Mouse (Mus musculus): ENCODE results near the gene Moap1. TPM values are rescaled to one million over a fixed set of nuclear protein-coding genes. Genes with fewer than 3 reads are reported as not detected.

Gene Moap1
- polyA plus RNA-seq, 1 experiment from 2014 or later: 47.0 TPM

DNA sequence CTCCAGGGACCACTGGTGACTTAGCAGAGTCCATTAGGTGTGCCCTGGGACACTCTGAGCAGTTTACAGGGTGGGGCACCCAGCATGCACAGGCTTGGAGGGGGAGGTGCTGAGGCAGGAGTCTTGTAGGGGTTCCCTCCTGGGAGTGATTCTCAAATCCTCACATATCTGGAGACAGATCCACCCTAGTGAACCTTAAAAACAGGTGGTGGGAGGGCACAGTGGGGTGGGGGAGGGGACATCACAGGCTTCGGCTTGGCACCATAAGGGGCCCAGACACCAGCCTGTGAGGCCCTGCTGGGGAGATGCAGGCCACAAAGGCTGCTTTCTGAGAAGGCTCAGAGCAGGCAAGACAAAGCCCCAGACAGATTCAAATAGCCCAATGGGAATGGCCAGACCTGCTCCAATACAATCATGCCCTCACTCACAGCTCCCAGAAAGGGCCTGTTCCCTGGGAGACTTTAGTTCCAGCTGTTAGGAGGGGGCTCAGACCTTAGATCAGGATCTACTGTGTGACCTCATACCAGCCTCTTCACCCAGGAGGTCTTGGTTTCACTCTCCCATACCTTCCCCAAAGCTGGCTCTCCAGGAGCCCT lies 45.3 kb downstream of the Moap1 start:
- ATAC-seq (peak; percentile 67), DNase-seq (ENCODE audit: low spot score) (peak; percentile 60)
- Histone ChIP-seq H3K9ac (ENCODE audit: low read length) (peak overlapping the region; percentile 43), H3K27me3 (replicated peaks; ENCODE audit: control insufficient read depth, insufficient read depth, low read length) (no peaks in the 10 kb centered on the region), H3K4me2 (ENCODE audit: low read length) (0 out of 2 replicates have a peak overlapping the region, but pooled peaks have one; percentile 4), H3K36me3 (ENCODE audit: control insufficient read depth, insufficient read depth, low read length) (no peaks in the 10 kb centered on the region), H3K9me3 (replicated peaks; ENCODE audit: control insufficient read depth, low read length) (no peaks in the 10 kb centered on the region), H3K4me3 (ENCODE audit: low read depth, low read length) (no peak overlapping the region), H3K4me1 (ENCODE audit: control insufficient read depth, insufficient read depth, low read length) (peaks cover 47% of the 10 kb centered on the region), H3K27ac (ENCODE audit: low read depth, low read length) (peak overlapping the region; percentile 78)
- WGBS: 0% methylated on average over 1 of the region's 1 CpGs

DNA sequence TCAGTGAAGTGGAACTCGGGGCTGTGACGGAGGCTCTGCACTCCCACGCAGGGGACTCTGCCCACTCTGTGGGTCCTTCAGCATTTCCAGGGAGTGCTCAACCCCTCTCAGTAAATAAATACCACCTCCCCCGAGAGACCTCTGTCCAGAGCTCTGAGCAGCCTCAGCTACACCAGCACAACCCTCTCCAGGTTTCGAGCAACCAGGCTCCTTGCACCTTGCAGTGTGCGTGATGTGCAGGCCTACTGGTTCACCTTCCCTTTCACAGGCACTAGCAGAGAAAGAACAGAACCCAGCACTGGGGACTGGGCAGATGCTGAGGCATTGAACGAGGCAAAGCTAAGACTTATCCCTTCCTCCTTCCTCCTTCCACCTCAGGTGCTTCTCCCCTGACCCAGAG lies 46.1 kb downstream of the Moap1 start:
- H3K9me3 ChIP-seq (replicated peaks; ENCODE audit: control insufficient read depth, low read length): no peaks in the 10 kb centered on the region
- ATAC-seq (no peak), DNase-seq (ENCODE audit: low spot score) (no peak)
- no peak overlapping the region for H3K4me2 ChIP-seq (ENCODE audit: low read length)
- H3K27ac ChIP-seq (ENCODE audit: low read depth, low read length): peak overlapping the region; percentile 78; the same call in 1 of the 2 replicates
- no peaks in the 10 kb centered on the region for H3K36me3 ChIP-seq (ENCODE audit: control insufficient read depth, insufficient read depth, low read length)
- H3K9ac ChIP-seq (ENCODE audit: low read length): no peak overlapping the region
- H3K27me3 ChIP-seq (replicated peaks; ENCODE audit: control insufficient read depth, insufficient read depth, low read length): no peaks in the 10 kb centered on the region
- WGBS: 79% methylated on average over 7 of the region's 7 CpGs
- H3K4me3 ChIP-seq (ENCODE audit: low read depth, low read length): no peak overlapping the region
- peaks cover 42% of the 10 kb centered on the region for H3K4me1 ChIP-seq (ENCODE audit: control insufficient read depth, insufficient read depth, low read length)

DNA sequence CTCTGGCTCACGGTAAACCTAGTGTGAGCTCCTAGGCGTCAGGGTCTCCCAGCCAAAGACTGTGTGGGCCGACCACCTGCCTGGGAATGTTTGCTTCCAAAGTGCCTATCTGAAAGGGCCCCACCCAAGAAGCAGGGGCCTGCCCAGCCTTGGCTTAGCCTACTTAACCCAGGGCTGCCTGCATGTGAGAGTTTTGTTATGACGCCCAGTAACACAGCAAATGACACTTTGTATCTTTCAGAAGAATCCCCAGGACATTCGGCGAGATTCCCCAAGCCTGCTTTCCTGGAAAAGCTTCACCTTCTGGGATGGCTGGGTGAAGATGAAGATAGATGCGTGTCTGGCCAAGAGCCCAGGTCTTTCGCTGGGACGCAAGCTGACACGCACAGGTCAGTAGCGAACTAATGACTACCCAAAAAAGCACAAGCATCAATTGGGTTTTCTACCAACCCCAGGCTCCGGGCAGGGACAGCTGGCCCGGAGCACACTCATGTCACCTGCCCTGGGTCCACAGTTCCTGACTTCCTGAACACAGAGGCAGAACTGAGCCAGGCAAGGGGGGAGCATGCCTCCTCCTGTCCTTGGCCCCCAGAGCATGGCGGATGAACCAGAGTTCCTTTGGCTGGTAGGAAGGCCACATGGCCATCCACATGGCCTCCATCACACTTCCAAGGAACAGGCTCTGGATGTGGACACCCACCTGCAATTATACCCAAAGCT lies 46.7 kb downstream of the Moap1 start:
- H3K36me3 ChIP-seq (ENCODE audit: control insufficient read depth, insufficient read depth, low read length): no peaks in the 10 kb centered on the region
- H3K27ac ChIP-seq (ENCODE audit: low read depth, low read length): 0 out of 2 replicates have a peak overlapping the region, but pooled peaks have one; percentile 21
- no peak for ATAC-seq
- no peaks in the 10 kb centered on the region for H3K27me3 ChIP-seq (replicated peaks; ENCODE audit: control insufficient read depth, insufficient read depth, low read length)
- H3K9ac ChIP-seq (ENCODE audit: low read length): no peak overlapping the region
- 88% methylated on average over 14 of the region's 14 CpGs for WGBS
- no peaks in the 10 kb centered on the region for H3K9me3 ChIP-seq (replicated peaks; ENCODE audit: control insufficient read depth, low read length)
- H3K4me1 ChIP-seq (ENCODE audit: control insufficient read depth, insufficient read depth, low read length): peaks cover 36% of the 10 kb centered on the region
- no peak for DNase-seq (ENCODE audit: low spot score)
- H3K4me3 ChIP-seq (ENCODE audit: low read depth, low read length): no peak overlapping the region
- no peak overlapping the region for H3K4me2 ChIP-seq (ENCODE audit: low read length)

DNA sequence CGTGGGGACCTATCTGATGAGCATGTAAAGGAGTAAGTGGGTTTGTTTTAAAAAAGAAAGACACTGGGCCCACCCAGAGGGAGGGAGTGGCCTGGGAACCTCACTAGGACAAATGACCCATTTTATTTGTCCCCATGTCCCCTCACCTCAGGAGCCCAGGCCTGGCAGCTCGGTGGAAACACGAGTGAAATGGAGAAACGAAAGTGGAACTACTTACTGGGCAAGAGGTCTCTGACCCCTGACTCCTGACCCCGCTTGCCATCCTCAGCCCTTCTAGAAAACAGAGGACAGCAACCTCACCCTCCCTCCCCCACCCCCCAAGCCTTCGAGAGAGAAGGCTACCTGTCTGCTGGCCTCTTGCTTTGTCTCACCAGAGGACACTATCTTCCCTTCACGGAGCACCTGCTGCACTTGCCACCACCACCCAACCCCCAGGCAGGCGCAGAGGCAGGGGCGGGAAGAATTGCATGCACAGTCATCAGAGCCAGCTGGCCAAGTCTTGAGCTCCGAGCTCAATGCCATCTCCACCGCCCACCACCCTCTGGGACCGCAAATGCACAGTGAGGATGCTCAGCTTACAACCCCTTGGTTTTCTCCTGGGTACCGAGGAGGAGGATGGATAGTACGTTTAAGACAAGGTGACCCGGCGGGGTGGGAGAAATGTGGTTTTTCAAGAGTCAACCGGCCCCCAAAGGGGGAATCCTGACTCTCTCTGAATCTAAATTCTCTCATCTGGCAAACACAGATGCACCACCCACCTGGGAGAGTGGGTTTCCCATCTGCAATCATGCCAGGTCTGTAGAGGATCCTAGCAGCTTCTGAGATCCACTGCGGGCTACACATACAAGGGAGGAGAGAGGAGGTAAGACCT lies 47.9 kb downstream of the Moap1 start:
- 58% methylated on average over 18 of the region's 18 CpGs for WGBS
- Histone ChIP-seq H3K4me2 (ENCODE audit: low read length) (no peak overlapping the region), H3K4me3 (ENCODE audit: low read depth, low read length) (no peak overlapping the region), H3K9ac (ENCODE audit: low read length) (no peak overlapping the region), H3K36me3 (ENCODE audit: control insufficient read depth, insufficient read depth, low read length) (no peaks in the 10 kb centered on the region), H3K27me3 (replicated peaks; ENCODE audit: control insufficient read depth, insufficient read depth, low read length) (no peaks in the 10 kb centered on the region), H3K4me1 (ENCODE audit: control insufficient read depth, insufficient read depth, low read length) (peaks cover 36% of the 10 kb centered on the region), H3K9me3 (replicated peaks; ENCODE audit: control insufficient read depth, low read length) (no peaks in the 10 kb centered on the region), H3K27ac (ENCODE audit: low read depth, low read length) (0 out of 2 replicates have a peak overlapping the region, but pooled peaks have one; percentile 5)
- DNase-seq (ENCODE audit: low spot score) (no peak), ATAC-seq (no peak)

Other genes with a start within 250 kb of the Moap1 start
- 63.3 and 76.8 TPM in 2 replicates for gene Chga, start 188.7 kb downstream of the Moap1 start, polyA plus RNA-seq (2014; fragmentation: Nextera tagmentation; extraction: Ambion mirVana)
- gene Itpk1, start 38.7 kb downstream of the Moap1 start, polyA plus RNA-seq (2014; fragmentation: Nextera tagmentation; extraction: Ambion mirVana): 47.1 and 57.5 TPM in 2 replicates
- gene Tmem251, start 101 bp upstream of the Moap1 start, polyA plus RNA-seq (2014; fragmentation: Nextera tagmentation; extraction: Ambion mirVana): 12.3 and 14.2 TPM in 2 replicates
- gene Gm28051, start 14.1 kb upstream of the Moap1 start, polyA plus RNA-seq (2014; fragmentation: Nextera tagmentation; extraction: Ambion mirVana): not detected in 2 replicates
- gene Gon7, start 14.1 kb upstream of the Moap1 start, polyA plus RNA-seq (2014; fragmentation: Nextera tagmentation; extraction: Ambion mirVana): 30.6 and 36.6 TPM in 2 replicates
- gene Ubr7, start 14.3 kb upstream of the Moap1 start, polyA plus RNA-seq (2014; fragmentation: Nextera tagmentation; extraction: Ambion mirVana): 53.0 and 58.2 TPM in 2 replicates
- 40.4 and 41.3 TPM in 2 replicates for gene Gm20604, start 15.0 kb upstream of the Moap1 start, polyA plus RNA-seq (2014; fragmentation: Nextera tagmentation; extraction: Ambion mirVana)
- gene Btbd7, start 134.8 kb upstream of the Moap1 start, polyA plus RNA-seq (2014; fragmentation: Nextera tagmentation; extraction: Ambion mirVana): 15.6 and 17.2 TPM in 2 replicates
- gene Cox8c, start 155.7 kb upstream of the Moap1 start, polyA plus RNA-seq (2014; fragmentation: Nextera tagmentation; extraction: Ambion mirVana): not detected in 2 replicates
- 6.0 and 7.5 TPM in 2 replicates for gene Unc79, start 205.2 kb upstream of the Moap1 start, polyA plus RNA-seq (2014; fragmentation: Nextera tagmentation; extraction: Ambion mirVana)

Measured in forebrain, embryonic 14.5 days (tissue).